Mouse (Mus musculus) lung, embryonic 16.5 days (tissue): Measurements from ENCODE around the gene Mrpl28. TPM values are rescaled to one million over a fixed set of nuclear protein-coding genes. Genes with fewer than 3 reads are reported as not detected.
A peak's percentile ranks its signal among the peaks of the same experiment; 100 is the strongest.
"Not testable (repeated sequence)": the region's sequence is repeated elsewhere in the genome, so short reads cannot be mapped to it uniquely, and the experiment has no call there.

Experiments used
- ATAC-seq: fragments of 200-750 bp; cut with Nextera tagmentation; 2 replicates; pipeline ENCODE4 v1.8.0; 2017; ENCODE audit warnings: low read depth, mild to moderate bottlenecking, moderate library complexity
- H3K27ac ChIP-seq: fragments of 300-500 bp; sonication (generic); 2 replicates; pipeline ENCODE4 v1.5.1; 2014; ENCODE audit warnings: mild to moderate bottlenecking, control low read depth, low read length
- H3K27me3 ChIP-seq: fragments of 300-500 bp; sonication (generic); 2 replicates; pipeline ENCODE4 v1.6.1; 2014; ENCODE audit warnings: low read depth, low read length, mixed read lengths; ENCODE audit not compliant: control insufficient read depth, insufficient read depth
- H3K36me3 ChIP-seq: fragments of 300-500 bp; sonication (generic); 2 replicates; pipeline ENCODE4 v1.6.1; 2014; ENCODE audit warnings: low read length; ENCODE audit not compliant: control insufficient read depth, insufficient read depth
- H3K4me1 ChIP-seq: fragments of 300-500 bp; sonication (generic); replicated peaks from 2 replicates; pipeline ENCODE4 v1.6.1; 2014; ENCODE audit warnings: low read length, mixed read lengths; ENCODE audit not compliant: control insufficient read depth, insufficient read depth
- H3K4me2 ChIP-seq: fragments of 300-500 bp; sonication (generic); 2 replicates; pipeline ENCODE4 v1.6.1; 2014; ENCODE audit warnings: low read depth, low read length, control low read depth
- H3K4me3 ChIP-seq: fragments of 300-500 bp; sonication (generic); 2 replicates; pipeline ENCODE4 v1.5.1; 2014; ENCODE audit warnings: mild to moderate bottlenecking, low read length, control low read depth
- H3K9ac ChIP-seq: fragments of 300-500 bp; sonication (generic); 2 replicates; pipeline ENCODE4 v1.6.1; 2014; ENCODE audit warnings: low read length, control low read depth
- H3K9me3 ChIP-seq: fragments of 300-500 bp; sonication (generic); 2 replicates; pipeline ENCODE4 v1.6.1; 2016; ENCODE audit warnings: low read length; ENCODE audit not compliant: control insufficient read depth
- WGBS: fragments of 180-500 bp; shearing (Covaris S2); extraction: QIAGEN DNeasy Blood & Tissue Kit; methylation state at CpG from one replicate; pipeline ENCODE4 v1.1.7; 2014; 5-methylcytosine and 5-hydroxymethylcytosine counted together
- polyA plus RNA-seq: library from polyadenylated mRNA; unstranded; fragments of >200 nt; fragmentation: Nextera tagmentation; extraction: Ambion mirVana; gene quantifications from 2 replicates; pipeline ENCODE4 v1.2.1, GENCODE M21; 2015

The Mrpl28 gene
- polyA plus RNA-seq, 1 experiment from 2014 or later: 188 TPM

DNA sequence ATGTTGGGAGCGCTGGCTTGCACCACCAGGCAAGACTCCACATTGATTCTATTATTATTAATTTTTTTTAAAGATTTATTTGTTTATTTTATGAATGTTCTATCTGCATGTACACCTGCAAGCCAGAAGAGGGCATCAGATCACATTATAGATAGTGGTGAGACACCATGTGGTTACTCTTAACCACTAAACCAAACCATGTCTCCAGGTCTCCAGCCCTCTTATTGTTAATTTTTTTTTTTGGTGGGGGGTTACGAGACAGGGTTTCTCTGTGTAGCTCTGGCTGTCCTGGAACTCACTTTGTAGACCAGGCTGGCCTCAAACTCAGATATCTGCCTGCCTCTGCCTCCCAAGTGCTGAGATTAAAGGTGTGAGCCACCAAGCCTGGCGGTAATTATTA is 24.0 kb upstream of the Mrpl28 start:
- not testable (repeated sequence) for H3K27me3 ChIP-seq, H3K36me3 ChIP-seq, H3K4me1 ChIP-seq, H3K4me3 ChIP-seq, H3K4me2 ChIP-seq, ATAC-seq, H3K9ac ChIP-seq, H3K27ac ChIP-seq, H3K9me3 ChIP-seq
- 61% methylated on average over 3 of the region's 3 CpGs for WGBS

DNA sequence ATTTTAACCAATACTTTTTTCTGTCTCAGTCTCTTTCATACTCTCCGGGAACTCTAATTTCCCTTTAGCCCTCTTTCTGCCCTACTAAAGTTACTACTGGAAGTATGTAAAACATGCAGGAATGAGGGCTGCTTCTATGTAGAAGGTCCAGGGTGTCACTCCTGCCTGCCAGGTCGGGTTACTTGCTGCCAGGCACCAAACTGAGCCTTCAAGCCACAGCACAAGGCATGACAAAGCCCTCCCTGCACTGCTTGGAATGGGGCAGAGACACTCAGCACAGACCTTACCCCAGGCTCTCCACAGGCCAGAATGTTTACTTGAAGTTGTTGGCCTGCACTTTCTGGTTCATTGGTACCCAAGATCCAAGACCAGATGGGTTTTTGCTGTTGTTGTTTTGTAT is 23.1 kb upstream of the Mrpl28 start:
- 41% methylated on average over 2 of the region's 2 CpGs for WGBS

DNA sequence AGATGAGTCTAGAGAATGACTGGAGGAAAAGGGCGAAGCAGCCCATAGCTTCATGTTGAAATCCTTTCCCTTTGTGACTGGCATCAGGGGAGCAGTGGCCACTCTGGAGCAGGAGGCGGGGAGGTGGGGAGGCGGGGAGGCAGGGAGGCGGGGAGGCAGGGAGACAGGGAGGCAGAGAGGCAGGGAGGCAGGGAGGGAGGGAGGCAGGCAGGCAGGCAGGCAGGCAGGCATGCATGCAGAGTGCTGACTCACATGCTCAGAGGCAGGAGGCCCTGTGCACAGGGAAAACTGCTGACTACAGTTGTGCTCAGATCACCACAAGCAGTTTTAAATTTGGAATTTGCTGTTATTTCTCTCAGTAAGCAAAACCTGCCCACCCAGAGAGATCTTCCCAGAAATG is 21.8 kb upstream of the Mrpl28 start:
- H3K27ac ChIP-seq: no peak overlapping the region
- no peaks in the 10 kb centered on the region for H3K27me3 ChIP-seq
- H3K4me1 ChIP-seq: no peaks in the 10 kb centered on the region
- no peak overlapping the region for H3K4me2 ChIP-seq
- no peaks in the 10 kb centered on the region for H3K36me3 ChIP-seq
- WGBS: 37% methylated on average over 4 of the region's 4 CpGs
- 0 out of 2 replicates have a peak, but pooled peaks have one; percentile 28 for ATAC-seq
- no peaks in the 10 kb centered on the region for H3K9me3 ChIP-seq
- H3K4me3 ChIP-seq: no peak overlapping the region
- no peak overlapping the region for H3K9ac ChIP-seq

More for the DNA sequence above, 23.1 kb upstream of the Mrpl28 start:
- Histone ChIP-seq H3K36me3 (no peaks in the 10 kb centered on the region), H3K27ac (no peak overlapping the region), H3K4me1 (no peaks in the 10 kb centered on the region; the same call in 1 of the 2 replicates), H3K9ac (no peak overlapping the region), H3K27me3 (no peaks in the 10 kb centered on the region), H3K4me3 (no peak overlapping the region), H3K9me3 (no peaks in the 10 kb centered on the region), H3K4me2 (no peak overlapping the region)
- ATAC-seq: no peak

DNA sequence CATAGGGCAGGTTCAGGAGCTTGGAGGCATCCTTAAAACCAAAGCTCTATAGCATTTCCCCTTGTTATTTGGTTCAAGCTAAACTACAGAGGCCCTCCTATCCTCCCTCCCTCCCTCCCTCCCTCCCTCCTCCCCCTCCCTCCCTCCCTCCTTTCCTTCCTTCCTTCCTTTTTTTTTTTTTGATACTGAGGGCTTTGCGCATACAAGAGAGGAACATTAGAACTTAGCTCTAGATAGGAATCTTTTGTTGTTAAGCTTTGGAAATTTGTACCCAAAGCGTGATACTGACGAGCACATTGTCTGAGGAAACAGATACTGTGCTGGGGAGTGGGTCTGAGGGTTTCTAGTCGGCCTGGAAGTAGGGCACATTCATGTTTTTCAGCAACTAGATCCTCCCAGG is 17.7 kb upstream of the Mrpl28 start:
- H3K4me1 ChIP-seq: no peaks in the 10 kb centered on the region
- no peak overlapping the region for H3K4me3 ChIP-seq
- WGBS: 56% methylated on average over 4 of the region's 4 CpGs

DNA sequence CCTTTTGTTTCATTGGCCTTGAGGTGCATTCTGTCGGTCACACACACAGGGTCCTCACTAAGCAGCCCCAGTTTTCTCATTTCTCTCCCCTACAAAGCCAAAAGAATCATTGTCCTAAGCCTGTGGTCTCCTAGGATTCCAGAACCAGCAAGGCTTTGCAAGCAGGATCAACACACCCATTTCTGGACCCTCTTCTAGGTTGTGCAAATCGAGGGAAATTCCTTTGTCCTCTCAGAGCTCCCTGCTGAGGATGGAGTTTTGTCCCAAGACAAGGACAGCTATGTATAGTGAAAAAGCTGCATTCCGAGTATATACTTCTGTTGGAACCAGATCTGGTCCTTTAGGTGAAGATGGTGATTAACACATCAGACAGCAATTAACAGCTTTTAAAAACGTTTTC is 13.1 kb upstream of the Mrpl28 start:
- no peak overlapping the region for H3K27ac ChIP-seq
- 30% methylated on average over 4 of the region's 4 CpGs for WGBS
- no peak overlapping the region for H3K4me2 ChIP-seq
- no peaks in the 10 kb centered on the region for H3K36me3 ChIP-seq
- H3K4me1 ChIP-seq: peaks cover 5% of the 10 kb centered on the region; the same call in 1 of the 2 replicates
- H3K27me3 ChIP-seq: peaks cover 49% of the 10 kb centered on the region
- no peak overlapping the region for H3K4me3 ChIP-seq
- H3K9ac ChIP-seq: no peak overlapping the region
- no peaks in the 10 kb centered on the region for H3K9me3 ChIP-seq
- no peak for ATAC-seq

More for the DNA sequence above, 17.7 kb upstream of the Mrpl28 start:
- no peaks in the 10 kb centered on the region for H3K9me3 ChIP-seq
- H3K27me3 ChIP-seq: peaks cover 5% of the 10 kb centered on the region; the same call in 1 of the 2 replicates
- no peak overlapping the region for H3K27ac ChIP-seq
- no peaks in the 10 kb centered on the region for H3K36me3 ChIP-seq
- no peak for ATAC-seq
- H3K4me2 ChIP-seq: no peak overlapping the region
- H3K9ac ChIP-seq: no peak overlapping the region

DNA sequence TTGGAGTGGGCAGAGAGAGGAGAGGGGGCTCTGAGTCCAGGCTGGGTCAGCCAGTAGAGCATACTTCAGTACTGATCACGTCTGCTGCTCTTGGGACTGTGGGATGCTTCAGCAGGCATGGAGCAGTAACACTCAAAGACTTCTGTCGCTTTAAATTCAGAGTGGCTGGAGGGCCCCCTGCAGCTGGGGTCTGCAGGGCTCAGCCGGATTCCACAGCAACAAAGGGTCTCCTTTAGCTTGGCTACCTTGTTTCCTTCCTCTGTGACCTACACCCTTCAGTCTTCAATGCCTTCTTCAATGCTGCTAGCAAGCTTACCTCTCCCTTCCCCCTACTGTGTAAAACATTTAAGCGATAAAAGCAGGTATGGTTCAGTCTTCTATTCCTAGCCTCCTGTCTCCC is 12.3 kb upstream of the Mrpl28 start:
- no peak overlapping the region for H3K9ac ChIP-seq
- peaks cover 5% of the 10 kb centered on the region; the same call in 1 of the 2 replicates for H3K4me1 ChIP-seq
- no peak for ATAC-seq
- H3K36me3 ChIP-seq: no peaks in the 10 kb centered on the region
- no peak overlapping the region for H3K4me3 ChIP-seq
- peaks cover 58% of the 10 kb centered on the region for H3K27me3 ChIP-seq
- no peak overlapping the region for H3K27ac ChIP-seq
- no peaks in the 10 kb centered on the region for H3K9me3 ChIP-seq
- 2% methylated on average over 4 of the region's 4 CpGs for WGBS
- H3K4me2 ChIP-seq: no peak overlapping the region

DNA sequence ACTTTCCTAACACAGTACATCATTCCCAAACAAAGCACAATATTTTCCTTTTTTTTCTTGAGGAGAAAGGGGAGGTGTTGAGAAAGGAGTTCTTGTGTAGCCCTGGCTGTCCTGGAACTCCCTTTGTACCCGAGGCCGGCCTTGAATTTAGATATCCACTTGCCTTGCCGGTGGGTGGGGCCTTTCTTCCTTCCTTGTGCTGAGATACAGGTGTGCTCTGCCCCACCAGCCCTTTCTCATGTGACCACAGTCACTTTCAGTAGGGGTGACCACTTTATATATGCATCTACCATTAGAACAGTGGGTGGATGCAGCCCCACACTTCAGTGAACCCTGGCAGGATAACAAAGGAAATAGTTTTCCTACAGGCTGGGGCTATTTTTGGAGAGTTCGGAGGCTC is 11.6 kb upstream of the Mrpl28 start:
- Histone ChIP-seq H3K4me1 (peaks cover 5% of the 10 kb centered on the region; the same call in 1 of the 2 replicates), H3K36me3 (no peaks in the 10 kb centered on the region), H3K27me3 (peaks cover 62% of the 10 kb centered on the region), H3K4me2 (no peak overlapping the region), H3K9ac (no peak overlapping the region), H3K4me3 (no peak overlapping the region), H3K9me3 (no peaks in the 10 kb centered on the region), H3K27ac (no peak overlapping the region)
- 18% methylated on average over 4 of the region's 4 CpGs for WGBS
- no peak for ATAC-seq

DNA sequence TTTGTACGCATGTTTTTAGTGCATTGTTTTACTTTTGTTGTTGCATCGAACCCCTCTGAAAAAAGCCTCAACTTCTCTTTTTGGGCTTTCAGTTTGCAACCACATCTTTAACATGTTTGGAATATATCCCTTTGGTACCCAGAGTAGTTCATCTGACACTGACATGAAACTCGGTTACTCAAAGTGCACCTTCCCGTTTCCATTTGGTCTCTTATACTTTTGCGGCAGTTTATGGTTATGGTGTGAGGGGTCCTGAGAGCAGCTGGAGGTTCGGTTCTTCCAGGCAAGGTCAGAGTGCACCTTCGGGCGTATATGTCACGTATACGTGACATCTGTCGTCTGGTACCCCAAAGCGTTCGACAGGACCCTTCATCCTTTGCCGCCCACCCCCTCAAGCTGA is 10.5 kb upstream of the Mrpl28 start:
- Histone ChIP-seq H3K4me1 (peaks cover 5% of the 10 kb centered on the region; the same call in 1 of the 2 replicates), H3K9me3 (no peaks in the 10 kb centered on the region), H3K9ac (peak overlapping the region; percentile 75; the same call in 1 of the 2 replicates), H3K36me3 (no peaks in the 10 kb centered on the region), H3K4me2 (peak overlapping the region; percentile 98), H3K27ac (no peak overlapping the region), H3K27me3 (peaks cover 66% of the 10 kb centered on the region), H3K4me3 (peak overlapping the region; percentile 72)
- WGBS: 16% methylated on average over 14 of the region's 14 CpGs
- no peak; the same call in 1 of the 2 replicates for ATAC-seq

DNA sequence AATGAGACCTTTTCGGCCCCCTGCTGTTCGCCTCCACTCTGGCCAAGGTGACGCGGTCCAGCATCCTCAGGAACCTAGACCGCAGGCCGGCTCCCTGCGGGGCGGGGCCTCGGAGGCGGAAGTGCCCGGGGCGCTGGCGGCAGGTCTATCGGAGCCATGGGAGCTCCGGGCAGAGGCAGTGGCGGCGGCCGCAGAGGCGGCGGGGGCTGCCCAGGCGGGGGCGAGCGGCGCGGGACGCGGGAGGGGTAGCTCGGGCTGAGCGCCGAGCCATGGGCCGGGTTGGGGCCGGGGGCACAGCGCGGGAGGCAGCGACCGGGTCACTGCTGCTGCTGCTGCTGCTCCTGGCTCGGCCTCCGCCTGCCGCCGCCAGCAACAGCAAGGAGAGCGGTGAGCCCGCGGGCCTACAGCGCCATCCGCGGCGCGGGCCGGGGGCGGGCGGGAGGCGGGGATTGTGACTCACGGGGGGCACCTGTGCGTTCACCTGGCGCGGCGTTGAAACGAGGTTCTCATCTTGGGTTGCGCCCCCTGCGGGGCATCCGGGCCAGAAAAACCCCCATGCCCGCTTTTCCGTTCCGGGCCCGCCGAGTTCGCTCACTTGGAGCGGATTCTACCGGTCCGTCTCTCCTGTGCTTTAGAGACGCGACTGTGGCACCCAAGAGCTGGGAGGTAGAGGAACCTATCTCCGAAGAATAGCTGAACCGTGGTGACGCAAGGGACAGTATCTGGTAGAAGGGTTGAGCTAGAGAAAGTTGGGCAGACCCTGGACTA is 9.9 kb upstream of the Mrpl28 start, which contains the start of gene Tmem8:
TSS of gene Tmem8 (plus strand) at position 119 of the 768 bp plus-strand sequence.
- H3K4me1 ChIP-seq: peaks cover 5% of the 10 kb centered on the region; the same call in 1 of the 2 replicates
- peak within 1 kb of the TSS; percentile 72 for H3K4me3 ChIP-seq
- peak within 1 kb of the TSS; percentile 98 for H3K4me2 ChIP-seq
- H3K9ac ChIP-seq: peak within 1 kb of the TSS; percentile 75
- no peak within 1 kb of the TSS for H3K27ac ChIP-seq
- peaks cover 66% of the 10 kb centered on the region for H3K27me3 ChIP-seq
- no peaks in the 10 kb centered on the region for H3K9me3 ChIP-seq
- peak; percentile 73 for ATAC-seq
- under 1% methylated on average over 57 of the region's 75 CpGs for WGBS
- H3K36me3 ChIP-seq: no peaks in the 10 kb centered on the region
